Mouse (Mus musculus): ENCODE data around the gene Mmp1b. TPM values are rescaled to one million over a fixed set of nuclear protein-coding genes. Genes with fewer than 3 reads are reported as not detected.

Gene Mmp1b
- not detected in 2 replicates for polyA plus RNA-seq (2012; ENCODE audit: low replicate concordance)

GRCm38 (mm10) chr9:7387947-7388346 lies at the start of gene Mmp1b:
Mmp1b (minus strand) TSS chr9:7388047.

GRCm38 (mm10) chr9:7344107-7344506 lies 43.7 kb downstream of the Mmp1b start, which contains the start of gene Mmp12:
Mmp12 (plus strand) TSS chr9:7344381.

Other genes with a start within 250 kb of the Mmp1b start
- 0.13 and 0.26 TPM in 2 replicates for gene Dync2h1, start 203.6 kb downstream of the Mmp1b start, polyA plus RNA-seq (2012; ENCODE audit: low replicate concordance)
- gene Dcun1d5, start 203.5 kb downstream of the Mmp1b start, polyA plus RNA-seq (2012; ENCODE audit: low replicate concordance): 91.1 and 113 TPM in 2 replicates
- not detected in 2 replicates for gene Mmp13, start 115.5 kb downstream of the Mmp1b start, polyA plus RNA-seq (2012; ENCODE audit: low replicate concordance)
- gene Mmp12, start 43.7 kb downstream of the Mmp1b start, polyA plus RNA-seq (2012; ENCODE audit: low replicate concordance): 0.79 and 1.7 TPM in 2 replicates
- gene Mmp3, start 57.8 kb upstream of the Mmp1b start, polyA plus RNA-seq (2012; ENCODE audit: low replicate concordance): not detected in 2 replicates
- not detected in 2 replicates for gene Mmp10, start 114.3 kb upstream of the Mmp1b start, polyA plus RNA-seq (2012; ENCODE audit: low replicate concordance)
- 1.2 and 1.7 TPM in 2 replicates for gene Mmp8, start 170.4 kb upstream of the Mmp1b start, polyA plus RNA-seq (2012; ENCODE audit: low replicate concordance)
- gene Mmp27, start 183.3 kb upstream of the Mmp1b start, polyA plus RNA-seq (2012; ENCODE audit: low replicate concordance): 0.07 TPM in 1 of 2 replicates, not detected in the other
- gene Mmp20, start 240.2 kb upstream of the Mmp1b start, polyA plus RNA-seq (2012; ENCODE audit: low replicate concordance): not detected in 2 replicates

All from hematopoietic multipotent progenitor cell, adult 10-12 weeks (in vitro differentiated cells).